Mouse (Mus musculus): ENCODE results near the gene Cds2.

DNA sequence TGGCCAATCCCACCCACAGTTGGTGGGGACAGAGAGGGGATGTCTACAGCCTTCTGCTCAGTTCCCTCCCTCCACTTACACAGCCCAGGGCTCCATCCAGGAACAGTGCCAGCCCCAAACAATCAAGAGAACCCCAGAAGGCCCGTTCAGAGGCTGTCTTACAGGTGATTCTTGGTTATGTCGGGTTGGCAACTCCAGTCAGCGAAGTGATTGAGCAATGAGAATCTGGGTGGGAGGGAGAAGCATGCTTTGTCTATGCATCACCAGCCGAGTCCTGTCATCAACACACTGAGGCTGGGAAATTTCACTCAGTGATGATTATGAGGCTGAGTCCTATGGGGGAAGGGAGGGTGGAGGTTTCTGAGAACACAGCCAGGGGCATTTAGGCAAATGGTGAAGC, 60.6 kb downstream of the Cds2 start:
- TF ChIP-seq EP300 (IDR thresholded peaks at IDR 0.05; ENCODE audit: insufficient read depth, low read depth, low read length) (no peak), POLR2A (IDR thresholded peaks at IDR 0.05; ENCODE audit: insufficient read depth, low read depth, low read length) (no peak)
